Mouse (Mus musculus) intestine, postnatal 0 days (tissue): Measurements from ENCODE around the gene Ccsap. TPM values are rescaled to one million over a fixed set of nuclear protein-coding genes. Genes with fewer than 3 reads are reported as not detected.
A peak's percentile ranks its signal among the peaks of the same experiment; 100 is the strongest.

ENCODE experiments used
- ATAC-seq: fragments of 200-750 bp; cut with Nextera tagmentation; 2 replicates; pipeline ENCODE4 v1.8.0; 2017; ENCODE audit warnings: mild to moderate bottlenecking, moderate TSS enrichment, moderate library complexity
- H3K27ac ChIP-seq: fragments of 300-500 bp; sonication (generic); 2 replicates; pipeline ENCODE4 v1.5.1; 2014; ENCODE audit warnings: mild to moderate bottlenecking, low read depth, low read length, moderate library complexity
- H3K27me3 ChIP-seq: fragments of 300-500 bp; sonication (generic); replicated peaks from 2 replicates; pipeline ENCODE4 v1.6.1; 2014; ENCODE audit warnings: low read length, mixed read lengths; ENCODE audit not compliant: control insufficient read depth, insufficient read depth
- H3K36me3 ChIP-seq: fragments of 300-500 bp; sonication (generic); 2 replicates; pipeline ENCODE4 v1.6.1; 2014; ENCODE audit warnings: mild to moderate bottlenecking, moderate library complexity; ENCODE audit not compliant: control insufficient read depth, insufficient read depth
- H3K4me1 ChIP-seq: fragments of 300-500 bp; sonication (generic); replicated peaks from 2 replicates; pipeline ENCODE4 v1.6.1; 2014; ENCODE audit warnings: antibody characterized with exemption, low read length, mixed read lengths; ENCODE audit not compliant: control insufficient read depth, insufficient read depth
- H3K4me2 ChIP-seq: fragments of 300-500 bp; sonication (generic); replicated peaks from 2 replicates; pipeline ENCODE4 v1.6.1; 2014; ENCODE audit warnings: low read depth, mild to moderate bottlenecking, moderate library complexity
- H3K4me3 ChIP-seq: fragments of 300-500 bp; sonication (generic); 2 replicates; pipeline ENCODE4 v1.5.1; 2014; ENCODE audit warnings: low read depth, low read length
- H3K9ac ChIP-seq: fragments of 300-500 bp; sonication (generic); 2 replicates; pipeline ENCODE4 v1.6.1; 2014; ENCODE audit warnings: mild to moderate bottlenecking, low read depth, low read length
- H3K9me3 ChIP-seq: fragments of 300-500 bp; sonication (generic); 2 replicates; pipeline ENCODE4 v1.6.1; 2016; ENCODE audit warnings: mixed run types; ENCODE audit not compliant: control insufficient read depth
- CTCF ChIP-seq: sonication (generic); IDR thresholded peaks from 2 replicates; pipeline ENCODE4 v1.5.1; 2016; ENCODE audit warnings: low read depth, mild to moderate bottlenecking, control low read depth, antibody characterized with exemption, moderate library complexity
- WGBS: fragments of 180-500 bp; shearing (Covaris S2); extraction: QIAGEN DNeasy Blood & Tissue Kit; methylation state at CpG from one replicate; pipeline ENCODE4 v1.1.7; 2014; 5-methylcytosine and 5-hydroxymethylcytosine counted together
- polyA plus RNA-seq: library from polyadenylated mRNA; unstranded; fragments of >200 nt; fragmentation: Nextera tagmentation; extraction: Ambion mirVana; gene quantifications from 2 replicates; pipeline ENCODE4 v1.2.1, GENCODE M21; 2015

Gene Ccsap
- polyA plus RNA-seq, 1 experiment from 2014 or later, result 1.8 TPM

GRCm38 (mm10) chr8:123823532-123824123, 36.4 kb downstream of the Ccsap start:
- no peak overlapping the region; the same call in 1 of the 2 replicates for H3K27ac ChIP-seq
- WGBS, result 62% methylated on average over 18 of the region's 18 CpGs
- no peaks in the 10 kb centered on the region for H3K27me3 ChIP-seq
- TF ChIP-seq CTCF, result no peak
- H3K4me3 ChIP-seq, result no peak overlapping the region
- peaks cover 4% of the 10 kb centered on the region; the same call in 1 of the 2 replicates for H3K4me1 ChIP-seq
- H3K9me3 ChIP-seq, result no peaks in the 10 kb centered on the region
- no peak overlapping the region for H3K9ac ChIP-seq
- no peak overlapping the region for H3K4me2 ChIP-seq
- no peak for ATAC-seq
- peaks cover 46% of the 10 kb centered on the region for H3K36me3 ChIP-seq

- TF ChIP-seq CTCF, result peak; percentile 63
- Histone ChIP-seq H3K4me3 (no peak overlapping the region), H3K9ac (no peak overlapping the region), H3K4me1 (peaks cover 6% of the 10 kb centered on the region; the same call in 1 of the 2 replicates), H3K36me3 (peaks cover 41% of the 10 kb centered on the region), H3K9me3 (no peaks in the 10 kb centered on the region), H3K27me3 (no peaks in the 10 kb centered on the region), H3K4me2 (no peak overlapping the region), H3K27ac (no peak overlapping the region; the same call in 1 of the 2 replicates)
- WGBS, result 86% methylated on average over 10 of the region's 10 CpGs
- ATAC-seq, result no peak
Observed at GRCm38 (mm10) chr8:123823111-123823510, 36.9 kb downstream of the Ccsap start.

- H3K27ac ChIP-seq, result peak overlapping the region; percentile 89
- H3K4me1 ChIP-seq, result peaks cover 6% of the 10 kb centered on the region; the same call in 1 of the 2 replicates
- 59% methylated on average over 6 of the region's 6 CpGs for WGBS
- peak overlapping the region; percentile 30; the same call in 1 of the 2 replicates for H3K4me2 ChIP-seq
- no peak overlapping the region for H3K4me3 ChIP-seq
- no peaks in the 10 kb centered on the region for H3K9me3 ChIP-seq
- TF ChIP-seq CTCF, result no peak
- peak overlapping the region; percentile 28; the same call in 1 of the 2 replicates for H3K9ac ChIP-seq
- ATAC-seq, result peak; percentile 12; the same call in 1 of the 2 replicates
- H3K27me3 ChIP-seq, result no peaks in the 10 kb centered on the region
- H3K36me3 ChIP-seq, result peaks cover 28% of the 10 kb centered on the region
Observed at GRCm38 (mm10) chr8:123820780-123821179, 39.2 kb downstream of the Ccsap start.

GRCm38 (mm10) chr8:123819683-123820610, 40.1 kb downstream of the Ccsap start:
- ATAC-seq, result peak; percentile 92
- H3K9me3 ChIP-seq, result no peaks in the 10 kb centered on the region
- peaks cover 6% of the 10 kb centered on the region; the same call in 1 of the 2 replicates for H3K4me1 ChIP-seq
- no peaks in the 10 kb centered on the region for H3K27me3 ChIP-seq
- 0 out of 2 replicates have a peak overlapping the region, but pooled peaks have one; percentile 5 for H3K4me3 ChIP-seq
- H3K36me3 ChIP-seq, result peaks cover 21% of the 10 kb centered on the region
- H3K27ac ChIP-seq, result peak overlapping the region; percentile 89
- peak overlapping the region; percentile 54 for H3K4me2 ChIP-seq
- WGBS, result 42% methylated on average over 19 of the region's 19 CpGs
- no peak for TF ChIP-seq CTCF
- H3K9ac ChIP-seq, result no peak overlapping the region; the same call in 1 of the 2 replicates

- ATAC-seq, result no peak
- peaks cover 9% of the 10 kb centered on the region; the same call in 1 of the 2 replicates for H3K36me3 ChIP-seq
- H3K27ac ChIP-seq, result no peak overlapping the region
- peaks cover 6% of the 10 kb centered on the region; the same call in 1 of the 2 replicates for H3K4me1 ChIP-seq
- 94% methylated on average over 11 of the region's 11 CpGs for WGBS
- no peaks in the 10 kb centered on the region for H3K9me3 ChIP-seq
- H3K27me3 ChIP-seq, result no peaks in the 10 kb centered on the region
- H3K4me2 ChIP-seq, result no peak overlapping the region
- no peak overlapping the region for H3K9ac ChIP-seq
- H3K4me3 ChIP-seq, result no peak overlapping the region
- peak; percentile 51 for TF ChIP-seq CTCF
Observed at GRCm38 (mm10) chr8:123817747-123818146, 42.3 kb downstream of the Ccsap start.

GRCm38 (mm10) chr8:123816939-123817338, 43.1 kb downstream of the Ccsap start:
- Histone ChIP-seq H3K27me3 (no peaks in the 10 kb centered on the region), H3K9me3 (no peaks in the 10 kb centered on the region), H3K9ac (no peak overlapping the region), H3K36me3 (peaks cover 9% of the 10 kb centered on the region; the same call in 1 of the 2 replicates), H3K27ac (no peak overlapping the region), H3K4me3 (no peak overlapping the region), H3K4me2 (no peak overlapping the region), H3K4me1 (peaks cover 9% of the 10 kb centered on the region; the same call in 1 of the 2 replicates)
- TF ChIP-seq CTCF, result no peak
- WGBS, result 87% methylated on average over 8 of the region's 8 CpGs
- no peak for ATAC-seq
